Mouse (Mus musculus) C2C12 (cell line): ENCODE results near the gene Khk.

Experiments
- CEBPB ChIP-seq: IDR thresholded peaks from one replicate; pipeline ENCODE4 v1.6.1; 2011; ENCODE audit warnings: low read depth, mild to moderate bottlenecking, control low read depth, moderate library complexity
- CTCF ChIP-seq: IDR thresholded peaks from one replicate; pipeline ENCODE4 v1.5.1; 2011; ENCODE audit not compliant: control insufficient read depth, insufficient read depth, insufficient read length
- MAX ChIP-seq: IDR thresholded peaks from one replicate; pipeline ENCODE4 v1.6.1; 2011; ENCODE audit warnings: mild to moderate bottlenecking, control low read depth
- MYOD1 ChIP-seq: IDR thresholded peaks from one replicate; pipeline ENCODE4 v1.6.1; 2011; ENCODE audit warnings: low read depth; ENCODE audit not compliant: control insufficient read depth, insufficient read length
- MYOG ChIP-seq: IDR thresholded peaks from one replicate; pipeline ENCODE4 v1.6.1; 2011; ENCODE audit not compliant: control insufficient read depth, insufficient read length; ENCODE audit errors: extremely low read depth
- USF1 ChIP-seq: IDR thresholded peaks from one replicate; pipeline ENCODE4 v1.6.1; 2011; ENCODE audit warnings: low read depth, mild to moderate bottlenecking, control low read depth, moderate library complexity

DNA sequence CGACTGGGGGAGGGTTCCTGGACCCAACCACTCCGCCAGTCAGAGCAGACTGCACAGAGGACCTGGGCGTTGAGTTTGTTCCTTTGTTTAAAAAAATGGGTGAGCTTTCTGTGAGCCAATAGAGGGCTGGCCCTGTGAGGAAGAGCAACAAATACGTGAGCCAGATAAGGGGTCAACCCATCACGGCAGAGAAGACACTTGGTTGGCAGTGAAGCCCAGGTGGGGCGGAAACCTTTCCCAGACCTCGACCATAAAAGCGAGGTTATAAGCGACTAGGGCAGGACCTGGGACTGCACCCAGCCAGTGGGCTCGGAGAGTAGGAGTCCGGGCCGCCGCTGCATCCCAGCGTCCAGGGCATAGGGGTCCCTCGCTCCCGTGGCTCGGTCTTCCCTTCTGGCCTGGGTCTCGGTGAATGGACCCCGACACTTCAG lies 33.9 kb upstream of the Khk start:
- no peak for TF ChIP-seq CTCF
- no peak for TF ChIP-seq MAX
- TF ChIP-seq USF1: no peak
- no peak for TF ChIP-seq MYOD1
- TF ChIP-seq CEBPB: no peak
- no peak for TF ChIP-seq MYOG
